Mouse (Mus musculus): Measurements from ENCODE around the gene Izumo4. TPM values are rescaled to one million over a fixed set of nuclear protein-coding genes. Genes with fewer than 3 reads are reported as not detected.

Gene Izumo4
- polyA plus RNA-seq, 2 experiments = 15.9 to 66.1 TPM

- no peak for TF ChIP-seq POLR2A (IDR thresholded peaks at IDR 0.05; ENCODE audit: borderline replicate concordance, extremely low read depth, insufficient read depth, insufficient read length)
- Histone ChIP-seq H3K27ac (replicated peaks; ENCODE audit: low read depth, low read length) (no peak overlapping the region), H3K9ac (ENCODE audit: low read depth, low read length, severe bottlenecking) (no peak overlapping the region), H3K4me3 (replicated peaks; ENCODE audit: low read length) (no peak overlapping the region), H3K9me3 (ENCODE audit: control insufficient read depth, low read length) (no peaks in the 10 kb centered on the region), H3K4me2 (replicated peaks; ENCODE audit: low read depth, low read length, severe bottlenecking) (no peak overlapping the region), H3K36me3 (ENCODE audit: control insufficient read depth, insufficient read depth, low read length) (peaks cover 3% of the 10 kb centered on the region), H3K4me1 (ENCODE audit: control insufficient read depth, insufficient read depth, low read length) (peaks cover 20% of the 10 kb centered on the region), H3K27me3 (ENCODE audit: control insufficient read depth, insufficient read depth, low read length) (no peaks in the 10 kb centered on the region)
- 43% methylated on average over 5 of the region's 5 CpGs for whole genome bisulfite sequencing
- ATAC-seq (ENCODE audit: low FRiP score, low read depth) (no peak), DNase-seq (ENCODE audit: low spot score) (no peak)
Observed at GRCm38 (mm10) chr10:80661149-80661548, 40.8 kb upstream of the Izumo4 start.

- peaks cover 28% of the 10 kb centered on the region for H3K36me3 ChIP-seq (ENCODE audit: control insufficient read depth, insufficient read depth, low read length)
- H3K27ac ChIP-seq (replicated peaks; ENCODE audit: low read depth, low read length) = no peak overlapping the region
- no peak overlapping the region for H3K9ac ChIP-seq (ENCODE audit: low read depth, low read length, severe bottlenecking)
- WGBS = 17% methylated on average over 5 of the region's 5 CpGs
- H3K4me3 ChIP-seq (replicated peaks; ENCODE audit: low read length) = no peak overlapping the region
- peaks cover 15% of the 10 kb centered on the region for H3K4me1 ChIP-seq (ENCODE audit: control insufficient read depth, insufficient read depth, low read length)
- no peaks in the 10 kb centered on the region for H3K9me3 ChIP-seq (ENCODE audit: control insufficient read depth, low read length)
- no peak overlapping the region for H3K4me2 ChIP-seq (replicated peaks; ENCODE audit: low read depth, low read length, severe bottlenecking)
- H3K27me3 ChIP-seq (ENCODE audit: control insufficient read depth, insufficient read depth, low read length) = no peaks in the 10 kb centered on the region
- DNase-seq (ENCODE audit: low spot score) (no peak), ATAC-seq (ENCODE audit: low FRiP score, low read depth) (no peak)
- TF ChIP-seq POLR2A (IDR thresholded peaks at IDR 0.05; ENCODE audit: borderline replicate concordance, extremely low read depth, insufficient read depth, insufficient read length) = no peak
Observed at GRCm38 (mm10) chr10:80663485-80664196, 38.3 kb upstream of the Izumo4 start.

GRCm38 (mm10) chr10:80664197-80665015, 37.6 kb upstream of the Izumo4 start:
- Histone ChIP-seq H3K9ac (ENCODE audit: low read depth, low read length, severe bottlenecking) (peak overlapping the region; percentile 25), H3K4me3 (replicated peaks; ENCODE audit: low read length) (no peak overlapping the region; the same call in 1 of the 2 replicates), H3K4me2 (replicated peaks; ENCODE audit: low read depth, low read length, severe bottlenecking) (peak overlapping the region; percentile 33; the same call in 1 of the 2 replicates), H3K27ac (replicated peaks; ENCODE audit: low read depth, low read length) (peak overlapping the region; percentile 65), H3K36me3 (ENCODE audit: control insufficient read depth, insufficient read depth, low read length) (peaks cover 36% of the 10 kb centered on the region), H3K9me3 (ENCODE audit: control insufficient read depth, low read length) (no peaks in the 10 kb centered on the region), H3K27me3 (ENCODE audit: control insufficient read depth, insufficient read depth, low read length) (no peaks in the 10 kb centered on the region), H3K4me1 (ENCODE audit: control insufficient read depth, insufficient read depth, low read length) (peaks cover 15% of the 10 kb centered on the region)
- TF ChIP-seq POLR2A (IDR thresholded peaks at IDR 0.05; ENCODE audit: borderline replicate concordance, extremely low read depth, insufficient read depth, insufficient read length) = no peak
- peak; percentile 47 for DNase-seq (ENCODE audit: low spot score)
- WGBS = 22% methylated on average over 16 of the region's 16 CpGs
- ATAC-seq (ENCODE audit: low FRiP score, low read depth) = peak; percentile 38; the same call in 1 of the 2 replicates

GRCm38 (mm10) chr10:80665016-80665380, 37.0 kb upstream of the Izumo4 start:
- Histone ChIP-seq H3K27me3 (ENCODE audit: control insufficient read depth, insufficient read depth, low read length) (no peaks in the 10 kb centered on the region), H3K4me1 (ENCODE audit: control insufficient read depth, insufficient read depth, low read length) (peaks cover 15% of the 10 kb centered on the region), H3K9ac (ENCODE audit: low read depth, low read length, severe bottlenecking) (peak overlapping the region; percentile 25; the same call in 1 of the 2 replicates), H3K36me3 (ENCODE audit: control insufficient read depth, insufficient read depth, low read length) (peaks cover 42% of the 10 kb centered on the region), H3K4me3 (replicated peaks; ENCODE audit: low read length) (no peak overlapping the region), H3K27ac (replicated peaks; ENCODE audit: low read depth, low read length) (peak overlapping the region; percentile 65), H3K9me3 (ENCODE audit: control insufficient read depth, low read length) (no peaks in the 10 kb centered on the region), H3K4me2 (replicated peaks; ENCODE audit: low read depth, low read length, severe bottlenecking) (peak overlapping the region; percentile 33; the same call in 1 of the 2 replicates)
- WGBS = 12% methylated on average over 9 of the region's 10 CpGs
- no peak for TF ChIP-seq POLR2A (IDR thresholded peaks at IDR 0.05; ENCODE audit: borderline replicate concordance, extremely low read depth, insufficient read depth, insufficient read length)
- no peak for DNase-seq (ENCODE audit: low spot score)
- ATAC-seq (ENCODE audit: low FRiP score, low read depth) = peak; percentile 36; the same call in 1 of the 2 replicates

- peak overlapping the region; percentile 65; the same call in 1 of the 2 replicates for H3K27ac ChIP-seq (replicated peaks; ENCODE audit: low read depth, low read length)
- 63% methylated on average over 4 of the region's 4 CpGs for WGBS
- no peaks in the 10 kb centered on the region for H3K9me3 ChIP-seq (ENCODE audit: control insufficient read depth, low read length)
- no peak overlapping the region for H3K4me3 ChIP-seq (replicated peaks; ENCODE audit: low read length)
- H3K27me3 ChIP-seq (ENCODE audit: control insufficient read depth, insufficient read depth, low read length) = no peaks in the 10 kb centered on the region
- peaks cover 15% of the 10 kb centered on the region for H3K4me1 ChIP-seq (ENCODE audit: control insufficient read depth, insufficient read depth, low read length)
- ATAC-seq (ENCODE audit: low FRiP score, low read depth) (no peak), DNase-seq (ENCODE audit: low spot score) (no peak)
- no peak overlapping the region for H3K9ac ChIP-seq (ENCODE audit: low read depth, low read length, severe bottlenecking)
- H3K36me3 ChIP-seq (ENCODE audit: control insufficient read depth, insufficient read depth, low read length) = peaks cover 46% of the 10 kb centered on the region
- 0 out of 2 replicates have a peak overlapping the region, but pooled peaks have one; percentile 33 for H3K4me2 ChIP-seq (replicated peaks; ENCODE audit: low read depth, low read length, severe bottlenecking)
- TF ChIP-seq POLR2A (IDR thresholded peaks at IDR 0.05; ENCODE audit: borderline replicate concordance, extremely low read depth, insufficient read depth, insufficient read length) = no peak
Observed at GRCm38 (mm10) chr10:80665459-80665858, 36.5 kb upstream of the Izumo4 start.
